Mouse (Mus musculus) lung, embryonic 14.5 days (tissue): ENCODE measurements around the gene Edar. TPM values are rescaled to one million over a fixed set of nuclear protein-coding genes. Genes with fewer than 3 reads are reported as not detected.

Source experiments
- ATAC-seq: fragments of 200-750 bp; cut with Nextera tagmentation; 2 replicates; pipeline ENCODE4 v1.8.0; 2017; ENCODE audit warnings: mild to moderate bottlenecking, moderate TSS enrichment, moderate library complexity; ENCODE audit not compliant: insufficient read depth
- DNase-seq: peaks from one replicate; pipeline ENCODE4 v3.0.0-alpha.2; 2015
- H3K27ac ChIP-seq: fragments of 300-500 bp; sonication (generic); 2 replicates; pipeline ENCODE4 v1.5.1; 2014; ENCODE audit warnings: low read depth, mild to moderate bottlenecking, moderate library complexity
- H3K27me3 ChIP-seq: fragments of 300-500 bp; sonication (generic); 2 replicates; pipeline ENCODE4 v1.6.1; 2014; ENCODE audit warnings: low read length, control low read depth; ENCODE audit not compliant: insufficient read depth
- H3K36me3 ChIP-seq: fragments of 300-500 bp; sonication (generic); 2 replicates; pipeline ENCODE4 v1.6.1; 2014; ENCODE audit warnings: control low read depth; ENCODE audit not compliant: insufficient read depth
- H3K4me1 ChIP-seq: fragments of 300-500 bp; sonication (generic); 2 replicates; pipeline ENCODE4 v1.6.1; 2014; ENCODE audit warnings: antibody characterized with exemption, control low read depth; ENCODE audit not compliant: insufficient read depth
- H3K4me2 ChIP-seq: fragments of 300-500 bp; sonication (generic); 2 replicates; pipeline ENCODE4 v1.6.1; 2014; ENCODE audit warnings: mild to moderate bottlenecking
- H3K4me3 ChIP-seq: fragments of 300-500 bp; sonication (generic); 2 replicates; pipeline ENCODE4 v1.5.1; 2014; ENCODE audit warnings: low read depth, low read length
- H3K9ac ChIP-seq: fragments of 300-500 bp; sonication (generic); 2 replicates; pipeline ENCODE4 v1.6.1; 2014
- H3K9me3 ChIP-seq: fragments of 300-500 bp; sonication (generic); 2 replicates; pipeline ENCODE4 v1.6.1; 2016; ENCODE audit warnings: low read depth, low read length, control low read depth
- CTCF ChIP-seq: IDR thresholded peaks from 2 replicates; pipeline ENCODE4 v1.5.1; 2016; ENCODE audit warnings: antibody characterized with exemption, low read depth
- WGBS: fragments of 180-500 bp; shearing (Covaris S2); extraction: QIAGEN DNeasy Blood & Tissue Kit; methylation state at CpG from one replicate; pipeline ENCODE4 v1.1.7; 2014; 5-methylcytosine and 5-hydroxymethylcytosine counted together
- polyA plus RNA-seq: library from polyadenylated mRNA; unstranded; fragments of >200 nt; fragmentation: Nextera tagmentation; extraction: Ambion mirVana; gene quantifications from 2 replicates; pipeline ENCODE4 v1.2.1, GENCODE M21; 2014

Edar gene
- polyA plus RNA-seq, 1 experiment from 2014 or later: 0.36 TPM

GRCm38 (mm10) chr10:58663417-58663816, 12.0 kb downstream of the Edar start:
- no peaks in the 10 kb centered on the region for H3K36me3 ChIP-seq
- no peak for TF ChIP-seq CTCF
- H3K9me3 ChIP-seq: no peaks in the 10 kb centered on the region
- no peaks in the 10 kb centered on the region for H3K27me3 ChIP-seq
- ATAC-seq (peak; percentile 85), DNase-seq (peak; percentile 69)
- no peak overlapping the region for H3K9ac ChIP-seq
- no peak overlapping the region for H3K27ac ChIP-seq
- no peak overlapping the region for H3K4me3 ChIP-seq
- no peak overlapping the region for H3K4me2 ChIP-seq
- WGBS: 48% methylated on average over 6 of the region's 6 CpGs
- H3K4me1 ChIP-seq: no peaks in the 10 kb centered on the region

DNA sequence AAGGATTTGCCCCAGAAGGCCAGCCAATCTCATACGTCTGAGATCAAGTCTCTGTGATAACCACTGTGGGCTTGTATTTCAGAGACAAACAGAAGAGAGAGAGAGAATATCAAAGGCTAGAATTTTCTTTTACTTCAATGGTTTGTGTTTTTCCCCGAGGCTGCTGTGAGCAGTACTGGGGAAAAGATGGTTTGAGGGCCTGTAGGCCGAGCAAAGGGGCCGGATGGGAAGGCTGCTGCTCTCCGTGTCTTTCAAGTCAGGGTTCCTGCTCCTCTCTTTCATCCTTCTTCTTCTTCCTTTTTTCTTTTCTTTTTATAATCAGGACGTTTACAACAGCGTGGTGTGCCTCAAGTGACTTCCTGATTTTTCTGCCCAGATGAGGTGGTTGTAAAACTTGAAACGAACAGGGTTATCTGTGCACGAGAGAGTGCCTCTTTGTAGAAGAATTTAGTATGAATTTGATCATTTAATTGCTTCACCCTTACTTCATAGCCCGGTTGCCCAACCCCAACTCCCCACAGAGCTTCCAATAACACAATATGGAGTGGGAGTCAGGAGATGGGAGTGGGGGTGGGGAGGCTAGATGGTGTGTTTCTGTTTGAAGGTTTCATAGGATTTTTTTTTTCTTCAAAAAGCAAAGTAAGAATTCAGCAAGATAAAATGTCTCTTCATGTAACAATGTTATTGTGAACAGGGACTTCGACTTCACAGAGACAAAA, 16.0 kb downstream of the Edar start:
- no peaks in the 10 kb centered on the region for H3K27me3 ChIP-seq
- 48% methylated on average over 11 of the region's 11 CpGs for WGBS

GRCm38 (mm10) chr10:58657731-58658130, 17.7 kb downstream of the Edar start:
- DNase-seq (peak; percentile 17), ATAC-seq (no peak)
- no peaks in the 10 kb centered on the region for H3K27me3 ChIP-seq
- no peak overlapping the region for H3K4me3 ChIP-seq
- H3K9ac ChIP-seq: no peak overlapping the region
- H3K9me3 ChIP-seq: no peaks in the 10 kb centered on the region
- no peak overlapping the region for H3K27ac ChIP-seq
- no peak overlapping the region for H3K4me2 ChIP-seq
- WGBS: 22% methylated on average over 2 of the region's 2 CpGs
- no peaks in the 10 kb centered on the region for H3K4me1 ChIP-seq
- TF ChIP-seq CTCF: no peak
- H3K36me3 ChIP-seq: no peaks in the 10 kb centered on the region

More for the DNA sequence above, 16.0 kb downstream of the Edar start:
- Histone ChIP-seq H3K36me3 (no peaks in the 10 kb centered on the region), H3K27ac (no peak overlapping the region), H3K4me2 (no peak overlapping the region), H3K4me1 (no peaks in the 10 kb centered on the region), H3K9me3 (no peaks in the 10 kb centered on the region), H3K9ac (no peak overlapping the region), H3K4me3 (no peak overlapping the region)
- no peak for DNase-seq
- no peak for TF ChIP-seq CTCF
- no peak for ATAC-seq

DNA sequence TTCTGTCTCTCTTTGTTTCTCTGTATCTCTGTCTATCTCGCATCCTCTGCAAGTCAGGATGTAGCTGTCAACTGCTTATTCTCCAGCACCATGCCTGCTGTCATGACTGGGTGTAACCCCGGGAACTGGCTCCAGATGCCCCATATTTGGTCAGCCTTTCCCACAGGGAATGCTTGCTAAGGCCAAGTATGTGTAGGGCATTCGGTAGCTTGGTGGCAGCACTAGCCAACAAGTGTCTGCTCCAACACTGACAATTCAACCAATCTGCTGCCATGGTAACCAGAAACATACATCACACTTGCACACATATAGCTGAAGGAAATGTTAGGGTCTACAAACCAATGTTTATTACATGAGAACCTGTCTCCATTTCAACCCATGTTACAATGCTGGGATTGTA, 21.8 kb downstream of the Edar start:
- H3K27me3 ChIP-seq: no peaks in the 10 kb centered on the region
- no peak overlapping the region for H3K4me3 ChIP-seq
- no peaks in the 10 kb centered on the region for H3K9me3 ChIP-seq
- H3K4me2 ChIP-seq: no peak overlapping the region
- H3K36me3 ChIP-seq: no peaks in the 10 kb centered on the region
- H3K27ac ChIP-seq: no peak overlapping the region
- TF ChIP-seq CTCF: no peak
- ATAC-seq (0 out of 2 replicates have a peak, but pooled peaks have one; percentile 27), DNase-seq (no peak)
- 65% methylated on average over 3 of the region's 3 CpGs for WGBS
- H3K4me1 ChIP-seq: peaks cover 17% of the 10 kb centered on the region
- no peak overlapping the region for H3K9ac ChIP-seq

DNA sequence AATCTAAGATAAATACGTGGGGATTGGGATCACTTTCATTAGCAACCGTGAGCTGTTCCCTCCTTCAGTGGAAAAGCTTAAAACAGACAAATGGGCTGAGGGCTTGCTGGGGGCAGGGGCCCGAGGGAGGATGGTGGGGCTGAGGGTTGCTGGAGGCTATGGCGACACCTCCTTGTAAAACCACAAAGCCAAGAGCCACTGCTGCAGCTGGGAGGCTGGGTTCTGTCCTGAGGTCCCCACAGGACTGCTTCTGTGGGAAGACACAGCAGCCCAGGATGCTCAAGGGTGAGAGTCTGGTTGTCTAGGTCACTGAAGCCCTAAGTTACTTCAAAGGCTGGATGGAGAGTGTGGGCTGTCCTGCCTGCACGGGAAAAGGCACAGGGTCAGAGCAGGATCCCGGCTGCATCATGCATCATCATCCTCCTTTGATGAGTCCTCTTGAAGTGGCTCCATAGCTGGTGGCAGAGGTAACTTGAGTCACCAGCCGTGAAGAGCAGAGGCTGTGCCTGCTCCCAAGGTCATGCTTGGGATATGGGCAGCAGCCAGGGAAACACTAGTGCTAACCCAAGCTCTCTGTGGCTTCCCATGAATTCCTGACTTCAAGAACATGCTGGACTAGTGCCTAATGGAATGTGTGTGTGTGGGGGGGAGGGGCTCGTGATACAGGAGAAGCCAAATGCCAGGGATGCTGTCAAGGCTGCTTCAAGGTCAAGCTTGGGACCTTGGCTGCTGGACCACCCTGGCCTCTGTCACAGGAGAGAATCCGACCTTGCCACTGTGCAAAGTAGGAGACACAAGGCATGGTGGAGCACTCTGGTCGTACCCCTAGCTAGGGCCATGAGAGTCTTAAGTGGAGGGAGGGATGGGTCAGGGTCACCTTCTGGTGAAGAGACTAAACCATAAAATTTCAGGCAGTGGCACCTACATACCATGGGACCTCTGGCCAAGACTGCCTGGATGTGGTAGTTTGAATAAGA, 22.7 kb downstream of the Edar start:
- H3K27ac ChIP-seq: peak overlapping the region; percentile 36; the same call in 1 of the 2 replicates
- peak overlapping the region; percentile 46 for H3K4me2 ChIP-seq
- DNase-seq (peak; percentile 35), ATAC-seq (peak; percentile 57)
- no peak overlapping the region for H3K4me3 ChIP-seq
- no peak overlapping the region for H3K9ac ChIP-seq
- WGBS: 22% methylated on average over 10 of the region's 10 CpGs
- H3K4me1 ChIP-seq: peaks cover 17% of the 10 kb centered on the region
- no peaks in the 10 kb centered on the region for H3K9me3 ChIP-seq
- H3K27me3 ChIP-seq: no peaks in the 10 kb centered on the region
- H3K36me3 ChIP-seq: no peaks in the 10 kb centered on the region
- no peak for TF ChIP-seq CTCF

DNA sequence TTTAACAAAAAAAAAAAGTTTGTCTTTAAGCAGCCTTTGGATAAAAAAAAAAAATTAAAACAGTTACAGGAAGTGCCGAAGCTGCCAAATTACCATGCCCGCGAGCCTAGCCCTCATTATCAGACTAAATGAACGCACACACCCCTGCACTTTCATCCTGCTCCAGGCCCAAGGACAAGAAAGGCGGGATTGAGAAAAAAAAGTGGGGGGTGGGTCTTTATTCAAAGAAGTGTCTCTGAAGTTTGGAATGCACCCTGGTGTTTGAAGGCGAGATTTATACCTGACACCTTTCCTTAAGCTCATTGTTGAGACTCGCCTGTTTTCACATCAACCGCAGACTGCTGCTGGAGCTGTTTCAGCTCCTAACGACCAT, 23.4 kb downstream of the Edar start:
- DNase-seq (peak; percentile 53), ATAC-seq (peak; percentile 44)
- Histone ChIP-seq H3K4me3 (no peak overlapping the region), H3K9me3 (no peaks in the 10 kb centered on the region), H3K36me3 (no peaks in the 10 kb centered on the region), H3K9ac (no peak overlapping the region), H3K4me1 (peaks cover 17% of the 10 kb centered on the region), H3K27ac (0 out of 2 replicates have a peak overlapping the region, but pooled peaks have one; percentile 36), H3K27me3 (no peaks in the 10 kb centered on the region), H3K4me2 (peak overlapping the region; percentile 46)
- TF ChIP-seq CTCF: no peak
- 2% methylated on average over 9 of the region's 9 CpGs for WGBS
